In genomic region chr15:103257790-103258728, GRCm38 (mm10) we compare ENCODE assay signal across 8 mouse cellular contexts. TPM values are rescaled to one million over a fixed set of nuclear protein-coding genes. Genes with fewer than 3 reads are reported as not detected.
DNase-seq lines count a peak whose midpoint lies in the region; ATAC-seq lines count a peak whose summit lies in the region.

Nfe2 (minus strand) TSS chr15:103258403.

- H3K4me2 ChIP-seq in neural tube, embryonic 11.5 days (ENCODE audit: low read depth): peak within 1 kb of the TSS; percentile 13; the same call in 1 of the 2 replicates
- peak within 1 kb of the TSS; percentile 10; the same call in 1 of the 2 replicates for H3K4me2 ChIP-seq in embryonic facial prominence, embryonic 11.5 days (ENCODE audit: low read depth, low read length)
- peak within 1 kb of the TSS; percentile 50 for H3K4me2 ChIP-seq in stomach, embryonic 15.5 days

- ATAC-seq in neural tube, embryonic 11.5 days (ENCODE audit: insufficient read depth, low FRiP score, low TSS enrichment): no peak
- peak; percentile 60; the same call in 1 of the 2 replicates for ATAC-seq in embryonic facial prominence, embryonic 11.5 days (replicated peaks; ENCODE audit: insufficient number of reproducible peaks, low FRiP score, low TSS enrichment, low read depth)
- peak; percentile 96 for ATAC-seq in stomach, embryonic 15.5 days (ENCODE audit: insufficient read depth, low FRiP score, low read depth)

- H3K9ac ChIP-seq in neural tube, embryonic 11.5 days (ENCODE audit: low read length): no peak within 1 kb of the TSS
- peak within 1 kb of the TSS; percentile 25; the same call in 1 of the 2 replicates for H3K9ac ChIP-seq in embryonic facial prominence, embryonic 11.5 days (replicated peaks; ENCODE audit: low read length)
- H3K9ac ChIP-seq in stomach, embryonic 15.5 days: no peak within 1 kb of the TSS

- H3K27me3 ChIP-seq in neural tube, embryonic 11.5 days (ENCODE audit: control insufficient read depth, insufficient read depth, low read length): no peaks in the 10 kb centered on the region
- H3K27me3 ChIP-seq in embryonic facial prominence, embryonic 11.5 days (ENCODE audit: control insufficient read depth, insufficient read depth, low read length): no peaks in the 10 kb centered on the region
- H3K27me3 ChIP-seq in stomach, embryonic 15.5 days (replicated peaks): no peaks in the 10 kb centered on the region

- intact Hi-C loops in heart, postnatal 14 days (cut with DNase I): no loop called here

- WGBS in neural tube, embryonic 11.5 days: 12% methylated on average over 15 of the region's 15 CpGs
- WGBS in embryonic facial prominence, embryonic 11.5 days: 13% methylated on average over 15 of the region's 15 CpGs
- WGBS in stomach, embryonic 15.5 days: 12% methylated on average over 15 of the region's 15 CpGs

- peak; percentile 22 for DNase-seq in neural tube, embryonic 11.5 days (ENCODE audit: low spot score)
- DNase-seq in neural tube, embryonic 10.5 days (ENCODE audit: extremely low spot score, low spot score): no peak
- peak; percentile 31 for DNase-seq in embryonic facial prominence, embryonic 11.5 days (ENCODE audit: low spot score)
- peak; percentile 67 to 69 for DNase-seq in heart, postnatal 14 days
- DNase-seq in kidney, postnatal 4 days: peak; percentile 52 to 68
- peak; percentile 37 for DNase-seq in mesoderm, embryonic 11.5 days (ENCODE audit: low read depth, low spot score)
- no peak for DNase-seq in left cerebral cortex, adult 11 months (ENCODE audit: low spot score)

- no peak within 1 kb of the TSS for H3K4me3 ChIP-seq in neural tube, embryonic 11.5 days (ENCODE audit: low read depth, low read length)
- H3K4me3 ChIP-seq in embryonic facial prominence, embryonic 11.5 days (ENCODE audit: low read depth, low read length): no peak within 1 kb of the TSS
- peak within 1 kb of the TSS; percentile 11; the same call in 1 of the 2 replicates for H3K4me3 ChIP-seq in stomach, embryonic 15.5 days (replicated peaks)

- H3K9me3 ChIP-seq in neural tube, embryonic 11.5 days (ENCODE audit: control insufficient read depth, low read length): no peaks in the 10 kb centered on the region
- no peaks in the 10 kb centered on the region for H3K9me3 ChIP-seq in embryonic facial prominence, embryonic 11.5 days (replicated peaks; ENCODE audit: control insufficient read depth, low read length)
- no peaks in the 10 kb centered on the region for H3K9me3 ChIP-seq in stomach, embryonic 15.5 days

- no peaks in the 10 kb centered on the region for H3K36me3 ChIP-seq in neural tube, embryonic 11.5 days (ENCODE audit: control insufficient read depth, insufficient read depth, low read length)
- H3K36me3 ChIP-seq in embryonic facial prominence, embryonic 11.5 days (replicated peaks; ENCODE audit: control insufficient read depth, insufficient read depth, low read depth, low read length): no peaks in the 10 kb centered on the region
- no peaks in the 10 kb centered on the region for H3K36me3 ChIP-seq in stomach, embryonic 15.5 days

- H3K4me1 ChIP-seq in neural tube, embryonic 11.5 days (ENCODE audit: control insufficient read depth, insufficient read depth, low read length): peaks cover 9% of the 10 kb centered on the region
- H3K4me1 ChIP-seq in embryonic facial prominence, embryonic 11.5 days (ENCODE audit: control insufficient read depth, insufficient read depth, low read length): peaks cover 4% of the 10 kb centered on the region
- H3K4me1 ChIP-seq in stomach, embryonic 15.5 days: peaks cover 18% of the 10 kb centered on the region

- H3K27ac ChIP-seq in neural tube, embryonic 11.5 days (ENCODE audit: low read depth, low read length): no peak within 1 kb of the TSS
- no peak within 1 kb of the TSS for H3K27ac ChIP-seq in embryonic facial prominence, embryonic 11.5 days (replicated peaks; ENCODE audit: low read depth, low read length)
- H3K27ac ChIP-seq in stomach, embryonic 15.5 days: peak within 1 kb of the TSS; percentile 35; the same call in 1 of the 2 replicates

RNA-seq across cellular contexts. Expression of gene Nfe2, which starts in this region (rescaled TPM):
- polyA plus RNA-seq in neural tube, embryonic 11.5 days (2014; fragmentation: Nextera tagmentation; extraction: Ambion mirVana): 6.5 and 7.3 TPM in 2 replicates
- 5.4 and 8.0 TPM in 2 replicates for polyA plus RNA-seq in embryonic facial prominence, embryonic 11.5 days (2014; fragmentation: Nextera tagmentation; extraction: Ambion mirVana)
- total RNA-seq in heart, postnatal 14 days (2021): under 1 TPM; 0.60 to 0.83 TPM
- polyA plus RNA-seq in stomach, embryonic 15.5 days (2015; fragmentation: Nextera tagmentation; extraction: Ambion mirVana): 7.8 and 15.9 TPM in 2 replicates

Comparison
In these comparisons a context has a peak if more than half of its experiments do, and no peak if none do; other contexts are left out.
1. DNase-seq: peak in neural tube, embryonic 11.5 days (single experiment), embryonic facial prominence, embryonic 11.5 days (single experiment), kidney, postnatal 4 days (2 of 2) and mesoderm, embryonic 11.5 days (single experiment); none in neural tube, embryonic 10.5 days (single experiment) and left cerebral cortex, adult 11 months (single experiment).
2. Peak in DNase-seq in heart, postnatal 14 days; RNA of the gene not detected or under 1 TPM.
3. Peak in every context shown above with its lines, with median percentiles within 50 percentile points of each other: H3K4me2 ChIP-seq.